Mouse (Mus musculus) cortical plate, adult 2 months (tissue): Measurements from ENCODE around the gene Lypd3.
"Not testable (repeated sequence)": the region's sequence is repeated elsewhere in the genome, so short reads cannot be mapped to it uniquely, and the experiment has no call there.

Source experiments
- CTCF ChIP-seq: fragments of 200-500 bp; IDR thresholded peaks from 2 replicates; pipeline ENCODE4 v1.5.1; 2011; ENCODE audit warnings: mild to moderate bottlenecking, control low read depth, low read length; ENCODE audit not compliant: insufficient read depth; ENCODE audit errors: extremely low read depth
- POLR2A ChIP-seq: fragments of 200-500 bp; IDR thresholded peaks from 2 replicates; pipeline ENCODE4 v1.6.1; 2011; ENCODE audit warnings: mild to moderate bottlenecking, low read length, control low read depth; ENCODE audit not compliant: insufficient read depth; ENCODE audit errors: extremely low read depth

DNA sequence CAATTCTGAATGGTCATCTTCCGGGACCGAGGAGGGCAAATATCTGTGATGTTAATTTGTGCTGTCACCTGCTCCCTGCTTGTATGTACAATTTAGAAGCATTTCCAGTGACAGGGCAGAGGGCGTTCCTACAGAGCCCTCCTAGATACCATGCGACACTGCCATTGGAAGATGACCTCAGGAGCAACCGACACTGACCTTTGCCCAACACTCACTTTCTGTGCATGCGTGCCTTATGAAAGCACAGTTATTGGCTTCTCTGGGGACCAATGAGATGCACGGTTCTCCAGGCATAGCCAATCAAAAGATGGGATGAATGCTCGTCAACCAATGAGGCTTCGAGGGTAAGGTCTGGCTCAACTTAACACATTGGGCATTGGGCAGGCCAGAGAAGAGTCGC is 51.2 kb downstream of the Lypd3 start:
- not testable (repeated sequence) for TF ChIP-seq POLR2A, CTCF
